Mouse (Mus musculus): Measurements from ENCODE around the gene Fbxw11. TPM values are rescaled to one million over a fixed set of nuclear protein-coding genes. Genes with fewer than 3 reads are reported as not detected.

Fbxw11 gene
- polyA plus RNA-seq, 1 experiment = 20.2 TPM

GRCm38 (mm10) chr11:32632671-32633070 lies 9.9 kb upstream of the Fbxw11 start:
- DNase-seq (ENCODE audit: low read depth in 1 of 2, low spot score in 2 of 2) = no peak
- H3K4me1 ChIP-seq (ENCODE audit: control insufficient read depth, insufficient read depth, insufficient read length) = no peaks in the 10 kb centered on the region
- no peaks in the 10 kb centered on the region for H3K36me3 ChIP-seq (ENCODE audit: control insufficient read depth, insufficient read depth, low read length)
- TF ChIP-seq POLR2A (IDR thresholded peaks at IDR 0.05; ENCODE audit: low read depth, low read length) (no peak), CTCF (IDR thresholded peaks at IDR 0.05; ENCODE audit: extremely low read depth, insufficient read depth, insufficient read length, insufficient replicate concordance) (no peak)
- 95% methylated on average over 5 of the region's 5 CpGs for WGBS
- no peak overlapping the region for H3K27ac ChIP-seq (ENCODE audit: insufficient read depth, low read length)
- H3K27me3 ChIP-seq (ENCODE audit: control insufficient read depth, insufficient read depth, low read length) = no peaks in the 10 kb centered on the region
- H3K4me3 ChIP-seq (ENCODE audit: extremely low read depth, insufficient read depth, insufficient read length) = no peak overlapping the region

GRCm38 (mm10) chr11:32633542-32633941 lies 9.0 kb upstream of the Fbxw11 start:
- no peak for DNase-seq (ENCODE audit: low read depth in 1 of 2, low spot score in 2 of 2)
- no peaks in the 10 kb centered on the region for H3K27me3 ChIP-seq (ENCODE audit: control insufficient read depth, insufficient read depth, low read length)
- no peaks in the 10 kb centered on the region for H3K36me3 ChIP-seq (ENCODE audit: control insufficient read depth, insufficient read depth, low read length)
- TF ChIP-seq POLR2A (IDR thresholded peaks at IDR 0.05; ENCODE audit: low read depth, low read length) = no peak
- peak; percentile 7; the same call in 1 of the 2 replicates for TF ChIP-seq CTCF (IDR thresholded peaks at IDR 0.05; ENCODE audit: extremely low read depth, insufficient read depth, insufficient read length, insufficient replicate concordance)
- no peak overlapping the region for H3K4me3 ChIP-seq (ENCODE audit: extremely low read depth, insufficient read depth, insufficient read length)
- 80% methylated on average over 3 of the region's 3 CpGs for WGBS
- no peaks in the 10 kb centered on the region for H3K4me1 ChIP-seq (ENCODE audit: control insufficient read depth, insufficient read depth, insufficient read length)
- H3K27ac ChIP-seq (ENCODE audit: insufficient read depth, low read length) = no peak overlapping the region

- DNase-seq (ENCODE audit: low read depth in 1 of 2, low spot score in 2 of 2) = no peak
- no peak overlapping the region for H3K27ac ChIP-seq (ENCODE audit: insufficient read depth, low read length)
- WGBS = 72% methylated on average over 2 of the region's 2 CpGs
- no peaks in the 10 kb centered on the region for H3K27me3 ChIP-seq (ENCODE audit: control insufficient read depth, insufficient read depth, low read length)
- H3K4me3 ChIP-seq (ENCODE audit: extremely low read depth, insufficient read depth, insufficient read length) = no peak overlapping the region
- H3K4me1 ChIP-seq (ENCODE audit: control insufficient read depth, insufficient read depth, insufficient read length) = no peaks in the 10 kb centered on the region
- no peak for TF ChIP-seq POLR2A (IDR thresholded peaks at IDR 0.05; ENCODE audit: low read depth, low read length)
- TF ChIP-seq CTCF (IDR thresholded peaks at IDR 0.05; ENCODE audit: extremely low read depth, insufficient read depth, insufficient read length, insufficient replicate concordance) = no peak
- H3K36me3 ChIP-seq (ENCODE audit: control insufficient read depth, insufficient read depth, low read length) = no peaks in the 10 kb centered on the region
Measured at GRCm38 (mm10) chr11:32634143-32634542, 8.4 kb upstream of the Fbxw11 start.

- Histone ChIP-seq H3K27me3 (ENCODE audit: control insufficient read depth, insufficient read depth, low read length) (no peaks in the 10 kb centered on the region), H3K4me1 (ENCODE audit: control insufficient read depth, insufficient read depth, insufficient read length) (no peaks in the 10 kb centered on the region), H3K27ac (ENCODE audit: insufficient read depth, low read length) (no peak overlapping the region), H3K4me3 (ENCODE audit: extremely low read depth, insufficient read depth, insufficient read length) (no peak overlapping the region), H3K36me3 (ENCODE audit: control insufficient read depth, insufficient read depth, low read length) (no peaks in the 10 kb centered on the region)
- TF ChIP-seq POLR2A (IDR thresholded peaks at IDR 0.05; ENCODE audit: low read depth, low read length) (no peak), CTCF (IDR thresholded peaks at IDR 0.05; ENCODE audit: extremely low read depth, insufficient read depth, insufficient read length, insufficient replicate concordance) (no peak)
- 74% methylated on average over 2 of the region's 2 CpGs for WGBS
- no peak for DNase-seq (ENCODE audit: low read depth in 1 of 2, low spot score in 2 of 2)
Measured at GRCm38 (mm10) chr11:32634842-32635241, 7.7 kb upstream of the Fbxw11 start.

- H3K36me3 ChIP-seq (ENCODE audit: control insufficient read depth, insufficient read depth, low read length) = no peaks in the 10 kb centered on the region
- TF ChIP-seq CTCF (IDR thresholded peaks at IDR 0.05; ENCODE audit: extremely low read depth, insufficient read depth, insufficient read length, insufficient replicate concordance) = no peak
- no peak for DNase-seq (ENCODE audit: low read depth in 1 of 2, low spot score in 2 of 2)
- 82% methylated on average over 4 of the region's 4 CpGs for WGBS
- H3K27ac ChIP-seq (ENCODE audit: insufficient read depth, low read length) = no peak overlapping the region
- H3K4me3 ChIP-seq (ENCODE audit: extremely low read depth, insufficient read depth, insufficient read length) = no peak overlapping the region
- H3K27me3 ChIP-seq (ENCODE audit: control insufficient read depth, insufficient read depth, low read length) = no peaks in the 10 kb centered on the region
- no peaks in the 10 kb centered on the region for H3K4me1 ChIP-seq (ENCODE audit: control insufficient read depth, insufficient read depth, insufficient read length)
Measured at GRCm38 (mm10) chr11:32636275-32636674, 6.2 kb upstream of the Fbxw11 start.

GRCm38 (mm10) chr11:32638521-32639255 lies 3.8 kb upstream of the Fbxw11 start:
- no peak for DNase-seq (ENCODE audit: low read depth in 1 of 2, low spot score in 2 of 2)
- Histone ChIP-seq H3K36me3 (ENCODE audit: control insufficient read depth, insufficient read depth, low read length) (no peaks in the 10 kb centered on the region), H3K4me3 (ENCODE audit: extremely low read depth, insufficient read depth, insufficient read length) (no peak overlapping the region), H3K27ac (ENCODE audit: insufficient read depth, low read length) (no peak overlapping the region), H3K27me3 (ENCODE audit: control insufficient read depth, insufficient read depth, low read length) (no peaks in the 10 kb centered on the region), H3K4me1 (ENCODE audit: control insufficient read depth, insufficient read depth, insufficient read length) (peaks cover 2% of the 10 kb centered on the region; the same call in 1 of the 2 replicates)
- WGBS = 88% methylated on average over 8 of the region's 8 CpGs
- TF ChIP-seq POLR2A (IDR thresholded peaks at IDR 0.05; ENCODE audit: low read depth, low read length) (no peak), CTCF (IDR thresholded peaks at IDR 0.05; ENCODE audit: extremely low read depth, insufficient read depth, insufficient read length, insufficient replicate concordance) (no peak)

- Histone ChIP-seq H3K4me1 (ENCODE audit: control insufficient read depth, insufficient read depth, insufficient read length) (peaks cover 3% of the 10 kb centered on the region; the same call in 1 of the 2 replicates), H3K27me3 (ENCODE audit: control insufficient read depth, insufficient read depth, low read length) (no peaks in the 10 kb centered on the region), H3K4me3 (ENCODE audit: extremely low read depth, insufficient read depth, insufficient read length) (no peak overlapping the region), H3K27ac (ENCODE audit: insufficient read depth, low read length) (no peak overlapping the region), H3K36me3 (ENCODE audit: control insufficient read depth, insufficient read depth, low read length) (no peaks in the 10 kb centered on the region)
- WGBS = 83% methylated on average over 4 of the region's 4 CpGs
- TF ChIP-seq CTCF (IDR thresholded peaks at IDR 0.05; ENCODE audit: extremely low read depth, insufficient read depth, insufficient read length, insufficient replicate concordance) (no peak), POLR2A (IDR thresholded peaks at IDR 0.05; ENCODE audit: low read depth, low read length) (no peak)
- DNase-seq (ENCODE audit: low read depth in 1 of 2, low spot score in 2 of 2) = no peak
Measured at GRCm38 (mm10) chr11:32640617-32641016, 1.9 kb upstream of the Fbxw11 start.
